Mouse (Mus musculus): ENCODE measurements around the gene Slc22a13.

DNA sequence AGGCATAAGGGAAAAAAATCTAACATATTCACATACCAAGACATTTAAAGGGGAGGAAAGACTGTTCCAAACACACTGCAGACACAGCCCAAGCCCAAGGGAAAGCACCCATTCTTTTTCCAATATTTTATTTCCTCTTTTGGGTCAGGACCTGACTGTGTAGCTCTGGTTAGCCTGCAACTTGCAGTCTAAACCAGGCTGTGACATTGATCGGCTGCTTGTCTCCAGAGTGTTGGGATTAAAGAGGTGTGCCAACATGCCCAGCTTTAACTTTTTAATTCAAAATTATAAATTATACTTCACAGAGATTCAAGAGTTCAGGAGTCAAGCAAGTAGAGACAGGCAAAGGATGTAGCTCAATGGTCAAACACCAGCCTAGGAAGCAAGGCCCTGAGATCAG is 46.2 kb upstream of the Slc22a13 start:
- TF ChIP-seq EP300 (IDR thresholded peaks at IDR 0.05; ENCODE audit: low read depth) (no peak), CTCF (IDR thresholded peaks at IDR 0.05; ENCODE audit: low read depth) (no peak)

Measured in heart, postnatal 0 days (tissue).